Mouse (Mus musculus) CD8-positive naive resting alpha-beta T cell, adult 2 months (primary cell): ENCODE data around the gene Esp24.
"Not testable (repeated sequence)": the region's sequence is repeated elsewhere in the genome, so short reads cannot be mapped to it uniquely, and the experiment has no call there.

Experiments used
- DNase-seq, 2 experiments: peaks; one replicate each; pipeline ENCODE4 v3.0.0; 2022; ENCODE audit warnings: low read depth in 2 of 2, low spot score in 2 of 2

Gene Esp24

DNA sequence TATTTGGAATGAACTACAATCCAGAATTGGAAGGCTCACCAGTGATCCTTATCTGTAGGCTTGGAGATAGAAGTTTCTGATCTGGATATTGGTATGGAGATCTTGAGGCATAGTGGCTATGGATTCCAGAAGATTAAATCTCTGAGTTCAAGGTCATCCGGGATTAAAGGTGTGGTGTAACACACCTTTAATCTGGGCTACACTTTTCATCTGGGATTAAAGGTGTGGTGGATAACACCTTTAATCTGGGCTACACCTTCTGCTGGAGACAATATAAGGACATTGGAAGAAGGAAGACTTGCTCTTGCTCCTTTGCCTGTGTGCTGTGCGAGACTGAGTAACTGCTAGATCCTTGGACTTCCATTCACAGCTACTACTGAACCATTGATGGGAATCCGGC, at the start of gene Esp24:
Gene Esp24 (plus strand): TSS at position 301 of the 400 bp plus-strand sequence.
- not testable (repeated sequence) for DNase-seq

DNA sequence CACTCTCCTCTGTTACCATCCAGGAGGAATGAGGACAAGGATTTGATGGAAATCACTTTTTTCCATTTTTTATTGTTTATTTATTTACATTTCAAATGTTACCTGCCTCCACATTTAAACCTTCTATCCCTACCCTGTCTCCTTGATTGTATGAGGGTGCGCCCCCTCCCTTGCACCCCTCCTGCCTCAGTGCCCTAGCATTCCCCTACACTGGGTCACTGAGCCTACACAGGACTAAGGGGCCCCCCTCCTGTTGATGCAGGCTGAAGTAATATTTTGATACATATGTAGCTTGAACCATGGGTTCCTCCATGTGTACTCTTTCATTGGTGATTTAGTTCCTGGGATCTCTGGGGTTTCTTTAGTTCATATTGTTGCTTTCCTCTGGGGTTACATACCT, 26.6 kb upstream of the Esp24 start:
- DNase-seq, result no peak

DNA sequence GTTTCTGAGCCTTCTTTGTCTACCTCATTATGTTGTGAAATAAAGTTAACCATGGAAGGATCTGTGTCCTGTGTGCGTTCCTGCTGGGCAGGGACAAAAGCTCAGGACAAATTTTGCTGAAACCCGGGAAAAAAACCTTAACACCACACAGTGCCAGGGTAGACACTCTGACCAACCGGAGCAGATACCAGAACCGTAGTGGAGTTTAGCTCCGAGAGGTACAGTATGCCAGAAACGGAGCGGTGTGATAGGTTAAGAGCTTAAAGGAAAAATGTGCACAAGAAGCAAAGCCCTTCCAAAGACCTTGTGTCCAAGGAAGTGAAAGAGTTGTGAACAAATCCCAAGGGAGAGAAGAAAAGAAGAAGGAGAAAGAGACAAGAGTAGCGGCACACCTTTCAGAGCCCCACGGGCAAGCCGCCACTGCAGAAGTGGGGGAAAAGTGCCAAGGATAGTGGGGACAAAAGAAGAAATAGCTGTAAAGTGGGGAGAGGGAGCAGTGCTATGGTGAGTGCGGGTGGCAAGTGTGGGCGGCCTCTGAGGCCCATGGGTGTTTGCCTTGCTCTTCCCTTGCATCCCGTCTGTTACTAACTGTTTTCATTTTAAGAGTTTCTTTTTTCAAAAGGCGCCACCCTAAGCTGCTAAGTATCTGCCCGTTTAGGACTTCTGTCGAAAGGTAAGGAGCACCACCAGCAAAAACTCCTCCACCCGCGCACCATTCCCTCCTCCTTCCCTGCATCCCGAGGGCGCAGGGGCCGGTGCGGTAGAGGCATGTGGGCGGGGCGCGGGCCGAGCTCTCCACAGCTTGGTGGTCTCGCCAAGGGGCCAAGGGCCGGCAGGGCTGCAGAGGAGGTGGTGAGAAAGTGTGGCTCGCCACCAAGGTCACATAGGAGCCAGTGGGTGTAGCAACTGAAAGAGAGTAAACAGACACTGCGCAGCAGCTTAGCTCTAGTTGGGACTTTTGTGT, 25.5 kb upstream of the Esp24 start:
- DNase-seq, result no peak

DNA sequence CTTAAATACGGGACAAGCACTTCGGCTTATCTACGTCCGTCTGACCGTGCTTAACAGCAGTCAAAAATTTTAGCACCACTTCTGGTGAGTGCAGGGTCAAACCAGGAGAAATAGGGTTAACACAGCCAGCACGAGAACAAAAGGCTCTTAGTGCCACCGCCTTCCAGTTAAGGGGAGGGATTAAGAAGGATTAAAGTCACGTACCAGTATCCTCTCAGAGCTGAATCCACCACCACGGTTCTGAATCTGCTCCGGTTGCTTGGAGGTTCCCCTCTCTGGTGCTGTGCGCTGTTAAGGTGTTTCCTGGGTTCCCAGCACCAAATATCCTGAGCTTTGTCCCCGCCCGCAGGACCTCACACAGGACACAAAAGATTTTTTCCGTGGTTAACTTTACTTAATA, 19.3 kb upstream of the Esp24 start:
- DNase-seq, result no peak

DNA sequence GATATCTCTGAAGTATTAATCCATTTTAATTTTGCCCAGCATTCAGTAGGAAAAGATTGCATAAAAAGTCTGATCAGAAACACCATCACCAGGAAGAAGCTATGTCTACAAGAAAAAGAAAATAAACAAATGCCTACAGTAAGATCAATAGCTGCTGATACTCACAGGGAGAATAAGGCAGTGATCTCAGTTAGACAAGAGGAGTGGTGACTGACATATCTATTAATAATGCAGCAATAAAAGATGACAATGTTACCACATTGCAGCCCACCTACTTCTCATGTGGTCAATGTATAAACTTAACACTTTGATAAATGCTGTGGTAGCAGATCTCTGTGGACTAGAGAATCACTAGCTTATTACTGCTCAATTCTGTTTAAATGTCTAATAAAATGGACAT, 6.7 kb downstream of the Esp24 start, which contains the start of gene Gm21903:
Gene Gm21903 (minus strand): TSS at position 101 of the 400 bp plus-strand sequence.
- no peak for DNase-seq

GRCm38 (mm10) chr17:39063641-39064040, 27.1 kb downstream of the Esp24 start:
- no peak for DNase-seq

DNA sequence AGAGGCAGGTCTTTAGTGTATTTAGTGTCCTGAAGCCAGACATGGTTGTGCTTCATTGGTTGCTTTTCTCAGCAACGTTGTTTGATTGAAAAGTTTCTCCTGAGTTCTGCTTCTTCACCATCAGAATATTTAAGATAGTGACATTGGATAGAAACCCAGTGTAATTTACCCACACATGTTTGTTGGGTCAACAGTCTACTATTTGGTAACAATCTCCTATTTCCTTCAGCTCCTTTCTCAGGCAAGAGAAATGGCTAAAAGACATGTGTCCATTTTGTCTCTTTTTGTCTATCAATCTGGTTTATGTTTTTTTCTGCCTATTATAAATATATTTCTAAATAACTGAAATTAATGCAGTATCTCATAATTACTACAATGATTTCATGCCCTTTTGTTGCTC, 40.4 kb downstream of the Esp24 start, which contains the start of gene Esp23:
Gene Esp23 (minus strand): TSS at position 101 of the 400 bp plus-strand sequence.
- DNase-seq, result no peak
